Mouse (Mus musculus): ENCODE data around the gene Tbx2.

Tbx2 gene

GRCm38 (mm10) chr11:85825031-85825430 is 7.3 kb upstream of the Tbx2 start:
- DNase-seq (ENCODE audit: low read depth, low spot score), result no peak

- no peak for DNase-seq (ENCODE audit: low read depth, low spot score)
Measured at GRCm38 (mm10) chr11:85825823-85826222, 6.5 kb upstream of the Tbx2 start.

DNA sequence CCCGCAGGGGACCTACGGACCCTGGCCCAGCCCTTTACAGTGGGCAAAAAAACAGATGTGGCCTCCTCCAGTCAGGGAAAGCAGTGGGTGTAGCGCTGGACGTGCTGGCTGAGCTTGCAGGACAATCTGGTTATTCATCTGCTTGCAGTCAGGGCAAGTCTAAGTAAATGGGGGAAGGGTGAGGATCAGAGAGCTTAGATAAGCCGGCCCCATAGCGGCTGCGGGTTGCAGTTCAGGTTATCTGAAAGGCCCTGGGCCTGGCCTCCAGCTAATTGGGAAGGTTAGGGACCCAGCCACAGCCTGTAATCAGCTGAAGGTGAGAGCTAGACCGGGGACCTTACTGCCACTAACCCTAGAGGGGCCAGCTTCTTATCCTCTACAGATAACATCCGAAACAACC is 5.0 kb upstream of the Tbx2 start:
- DNase-seq (ENCODE audit: low read depth, low spot score), result no peak

- DNase-seq (ENCODE audit: low read depth, low spot score), result no peak
Measured at GRCm38 (mm10) chr11:85828691-85829519, 3.4 kb upstream of the Tbx2 start.

GRCm38 (mm10) chr11:85829520-85830440 is 2.6 kb upstream of the Tbx2 start:
- no peak for DNase-seq (ENCODE audit: low read depth, low spot score)

DNA sequence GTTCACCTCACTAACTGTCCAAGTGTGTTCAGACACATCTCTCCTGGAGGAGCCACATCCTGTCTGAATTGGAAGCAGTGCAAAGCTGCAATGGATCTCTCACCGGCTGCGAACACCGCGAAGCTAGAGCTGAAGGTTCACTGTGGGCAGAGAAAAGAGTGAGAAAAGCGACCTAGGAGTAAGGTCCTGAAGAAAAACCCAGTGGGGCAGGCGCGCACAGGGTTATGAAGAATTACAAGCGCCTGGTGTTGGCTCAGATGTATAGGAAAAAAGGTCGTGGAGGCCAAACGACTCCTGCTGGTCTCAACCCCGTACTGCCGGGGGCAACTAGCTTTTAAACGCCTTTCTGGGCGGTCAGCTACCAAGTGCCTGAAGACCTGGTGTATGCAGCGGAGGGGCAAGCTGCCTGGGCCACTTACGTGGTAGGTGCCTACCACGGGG is 1.4 kb upstream of the Tbx2 start:
- peak; percentile 71 for DNase-seq (ENCODE audit: low read depth, low spot score)

GRCm38 (mm10) chr11:85831656-85832230 is 608 bp upstream of the Tbx2 start:
- no peak for DNase-seq (ENCODE audit: low read depth, low spot score)

- no peak for DNase-seq (ENCODE audit: low read depth, low spot score)
Measured at GRCm38 (mm10) chr11:85833081-85833521, 750 bp downstream of the Tbx2 start.

DNA sequence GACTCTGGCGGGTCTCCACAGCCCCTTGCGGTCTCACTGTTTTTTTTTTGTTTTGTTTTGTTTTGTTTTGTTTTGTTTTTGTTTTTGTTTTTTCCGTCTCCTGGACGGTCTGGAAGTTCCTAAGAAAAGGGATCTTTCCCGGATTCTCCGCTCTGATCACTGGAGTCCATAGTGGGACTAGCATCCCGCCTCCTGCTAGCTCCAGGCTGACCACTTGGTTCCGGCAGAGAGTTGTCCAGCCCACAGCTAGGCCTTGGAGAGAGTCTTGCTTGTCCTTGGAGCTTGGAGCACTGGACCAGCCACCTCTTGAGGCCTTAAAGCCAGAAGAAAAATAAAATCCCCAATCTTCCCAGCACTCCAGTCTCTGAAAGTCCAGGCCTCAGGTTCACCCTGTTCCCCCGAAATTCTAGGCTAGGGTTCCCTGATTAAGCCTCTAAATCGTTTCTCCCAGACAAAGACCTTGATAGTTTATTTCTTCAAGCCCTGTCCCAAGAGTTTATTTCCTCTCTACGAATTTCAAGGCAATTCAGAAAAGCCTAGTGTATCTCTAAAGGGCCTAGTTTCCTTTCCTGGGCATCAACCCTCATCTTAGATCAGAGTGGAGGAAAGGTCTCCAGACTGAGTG is 1.5 kb downstream of the Tbx2 start:
- no peak for DNase-seq (ENCODE audit: low read depth, low spot score)

DNA sequence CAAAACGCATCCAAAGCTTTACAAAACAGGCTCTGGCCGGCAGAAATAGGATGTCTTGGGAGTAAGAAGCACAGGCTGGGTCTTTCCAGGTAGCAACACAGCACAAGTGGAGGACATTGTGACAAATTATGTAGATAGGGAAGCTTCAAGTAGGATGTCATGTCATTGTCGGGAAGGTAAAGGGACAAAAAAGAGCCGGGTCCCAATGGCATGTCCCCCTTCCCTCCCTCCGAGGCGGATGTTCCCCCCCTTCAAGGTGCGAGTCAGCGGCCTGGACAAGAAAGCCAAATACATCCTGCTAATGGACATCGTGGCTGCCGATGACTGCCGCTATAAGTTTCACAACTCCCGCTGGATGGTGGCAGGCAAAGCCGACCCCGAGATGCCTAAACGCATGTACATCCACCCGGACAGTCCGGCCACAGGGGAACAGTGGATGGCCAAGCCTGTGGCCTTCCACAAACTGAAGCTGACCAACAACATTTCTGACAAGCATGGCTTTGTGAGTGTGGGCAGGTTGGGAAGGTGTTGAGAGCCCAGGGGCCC is 2.1 kb downstream of the Tbx2 start:
- DNase-seq (ENCODE audit: low read depth, low spot score), result no peak

- DNase-seq (ENCODE audit: low read depth, low spot score), result no peak
Measured at GRCm38 (mm10) chr11:85835001-85835752, 2.8 kb downstream of the Tbx2 start.

DNA sequence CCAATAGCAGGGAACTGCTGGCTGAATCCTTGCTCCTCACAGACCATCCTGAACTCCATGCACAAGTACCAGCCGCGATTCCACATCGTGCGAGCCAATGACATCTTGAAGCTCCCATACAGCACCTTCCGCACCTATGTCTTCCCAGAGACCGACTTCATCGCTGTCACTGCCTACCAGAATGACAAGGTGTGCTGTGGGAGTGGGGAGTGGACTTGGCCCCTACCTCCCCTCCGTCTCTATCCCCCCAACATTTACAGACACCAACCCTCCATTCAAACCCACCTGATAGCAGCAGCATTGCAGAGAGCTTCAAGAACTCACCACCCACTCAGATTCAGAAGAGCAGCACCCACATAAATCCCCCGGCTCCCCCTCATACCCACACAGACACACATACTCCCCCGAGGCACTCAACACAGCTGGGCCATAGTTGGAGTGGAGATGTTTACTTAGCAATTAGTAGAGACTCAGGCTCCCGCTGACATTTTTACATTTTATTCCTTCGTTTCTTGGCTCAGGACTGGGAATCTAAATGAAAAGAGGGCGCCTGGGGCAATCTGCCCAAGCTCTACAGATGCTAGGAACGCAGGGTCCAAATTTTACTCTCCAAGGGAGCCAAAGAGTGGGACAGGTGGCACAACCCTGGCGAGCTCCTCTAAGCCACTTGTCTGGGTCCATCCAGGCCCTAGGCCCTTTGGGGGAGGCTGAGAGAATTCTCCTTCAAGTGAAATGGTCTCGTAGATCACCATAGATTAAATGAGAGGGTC is 3.6 kb downstream of the Tbx2 start:
- DNase-seq (ENCODE audit: low read depth, low spot score), result no peak

- DNase-seq (ENCODE audit: low read depth, low spot score), result no peak
Measured at GRCm38 (mm10) chr11:85836523-85837290, 4.4 kb downstream of the Tbx2 start.

DNA sequence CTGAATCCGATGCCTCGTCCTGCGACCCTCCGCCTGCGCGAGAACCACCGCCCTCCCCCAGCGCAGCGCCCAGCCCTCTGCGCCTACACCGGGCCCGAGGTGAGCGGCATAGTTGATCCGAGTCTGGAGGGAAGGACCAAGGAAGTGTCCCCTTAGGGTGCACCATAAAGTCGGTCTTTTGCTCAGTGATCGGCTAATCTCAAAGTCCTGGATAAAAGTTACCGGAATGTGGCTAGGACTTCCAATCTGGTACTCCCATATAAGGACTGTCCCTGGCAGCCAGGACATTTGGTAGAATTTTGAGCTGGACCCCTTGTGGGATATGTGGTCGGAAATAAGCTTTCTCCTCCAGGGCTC is 4.9 kb downstream of the Tbx2 start:
- DNase-seq (ENCODE audit: low read depth, low spot score), result no peak

DNA sequence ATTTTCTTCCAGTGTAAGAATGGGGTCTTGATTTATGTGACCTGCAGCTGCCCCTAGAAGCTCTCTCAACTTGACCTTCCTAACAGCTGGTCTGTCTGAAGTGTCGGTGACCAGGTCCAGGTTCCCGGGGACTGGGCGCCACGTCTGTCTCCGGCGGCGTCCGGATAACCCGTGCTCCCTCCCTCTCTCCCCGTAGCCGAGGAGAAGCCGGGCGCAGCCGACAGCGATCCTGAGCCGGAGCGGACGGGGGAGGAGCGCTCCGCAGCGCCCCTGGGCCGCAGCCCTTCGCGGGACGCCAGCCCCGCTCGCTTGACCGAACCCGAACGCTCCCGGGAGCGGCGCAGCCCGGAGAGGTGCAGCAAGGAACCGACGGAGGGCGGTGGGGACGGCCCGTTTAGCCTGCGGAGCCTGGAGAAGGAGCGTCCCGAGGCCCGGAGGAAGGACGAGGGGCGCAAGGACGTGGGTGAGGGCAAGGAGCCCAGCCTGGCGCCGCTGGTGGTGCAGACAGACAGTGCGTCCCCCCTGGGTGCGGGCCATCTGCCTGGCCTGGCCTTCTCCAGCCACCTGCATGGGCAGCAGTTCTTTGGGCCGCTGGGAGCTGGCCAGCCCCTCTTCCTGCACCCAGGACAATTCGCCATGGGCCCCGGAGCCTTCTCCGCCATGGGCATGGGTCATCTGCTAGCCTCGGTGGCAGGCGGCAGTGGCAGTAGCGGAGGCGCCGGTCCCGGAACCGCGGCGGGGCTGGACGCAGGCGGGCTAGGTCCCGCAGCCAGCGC is 5.5 kb downstream of the Tbx2 start:
- no peak for DNase-seq (ENCODE audit: low read depth, low spot score)

DNA sequence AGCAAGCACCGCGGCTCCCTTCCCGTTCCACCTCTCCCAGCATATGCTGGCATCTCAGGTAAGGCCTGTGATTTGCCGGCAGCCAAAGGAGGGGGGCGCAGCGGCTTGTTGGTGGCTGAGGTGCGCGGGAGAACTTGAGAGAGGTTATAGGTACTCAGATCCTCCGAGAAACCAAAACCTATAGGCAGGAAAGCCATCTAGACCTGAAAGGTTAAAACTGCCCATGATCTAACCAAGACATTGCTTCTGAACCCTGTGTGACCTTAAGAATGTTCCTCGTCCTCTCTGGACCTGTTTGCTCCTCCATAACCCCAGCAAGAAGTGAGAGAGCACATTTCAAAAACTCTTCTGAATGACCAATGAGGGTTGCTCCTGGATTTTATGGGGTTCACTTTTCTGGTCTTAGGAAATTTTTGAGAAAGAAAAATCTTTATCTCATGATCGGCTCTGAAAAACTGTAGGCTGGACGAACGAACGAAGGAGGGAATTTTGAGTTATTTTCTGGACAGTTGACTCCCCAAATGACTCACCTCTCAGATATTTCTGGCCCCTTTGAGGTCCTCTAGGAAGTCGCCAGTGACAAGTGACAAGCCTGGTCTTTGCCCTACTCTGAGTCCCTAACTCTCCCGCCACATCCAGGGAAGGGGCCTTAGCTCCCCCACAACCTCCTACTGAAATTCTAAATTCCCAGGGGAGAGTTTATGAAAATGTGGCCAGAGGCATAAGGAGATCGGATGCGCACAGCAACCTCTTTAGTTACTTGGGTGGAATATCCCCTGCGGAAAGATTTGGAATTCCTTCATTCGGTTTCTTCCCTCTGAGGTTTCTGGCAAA is 6.3 kb downstream of the Tbx2 start:
- DNase-seq (ENCODE audit: low read depth, low spot score), result no peak

GRCm38 (mm10) chr11:85839258-85840030 is 7.1 kb downstream of the Tbx2 start:
- no peak for DNase-seq (ENCODE audit: low read depth, low spot score)

All from forelimb bud, embryonic 11.5 days (tissue).